Mouse (Mus musculus): ENCODE results near the gene 2610528J11Rik. TPM values are rescaled to one million over a fixed set of nuclear protein-coding genes. Genes with fewer than 3 reads are reported as not detected.
"Not testable (repeated sequence)": the region's sequence is repeated elsewhere in the genome, so short reads cannot be mapped to it uniquely, and the experiment has no call there.

Gene 2610528J11Rik
- polyA plus RNA-seq, 1 experiment, result not detected

DNA sequence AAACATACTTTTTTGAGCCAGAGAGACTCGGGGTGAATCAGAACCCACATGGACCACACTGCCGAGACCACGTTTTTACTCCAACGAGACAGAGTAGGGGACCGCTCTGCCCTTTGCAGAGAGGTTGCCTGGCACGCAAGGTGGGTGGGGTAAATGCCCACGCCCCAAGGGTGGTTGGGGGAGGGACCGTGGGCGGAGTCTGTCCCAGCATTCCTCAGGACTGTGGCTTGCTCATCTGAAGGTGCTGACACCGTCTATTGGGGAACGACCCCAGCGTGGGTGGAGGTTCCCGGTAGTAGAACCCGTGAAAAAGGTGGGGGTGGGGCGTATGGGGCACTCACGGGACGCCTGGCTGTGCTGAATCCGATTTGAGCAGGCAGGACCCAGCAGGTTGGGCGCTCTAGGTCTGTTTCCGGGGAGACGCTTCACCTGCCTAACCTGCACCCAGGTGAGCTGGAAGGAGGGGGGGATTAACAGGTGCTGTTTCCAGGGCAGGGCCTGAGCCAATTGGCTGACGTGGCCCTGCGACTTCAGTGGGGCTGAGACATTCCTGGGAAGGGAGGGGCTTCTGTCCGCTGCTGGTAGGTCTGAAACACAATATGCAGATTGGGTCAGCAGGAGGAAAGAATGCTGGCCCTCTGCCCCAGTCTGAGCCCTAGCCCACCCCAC, 16.9 kb downstream of the 2610528J11Rik start, which contains the start of gene Tmem125:
Gene Tmem125 (minus strand): TSS at position 453 of the 669 bp plus-strand sequence.
- peak; percentile 13 to 16 for DNase-seq
- TF ChIP-seq CTCF (IDR thresholded peaks at IDR 0.05; ENCODE audit: borderline replicate concordance, insufficient read depth, low read depth, low read length), result no peak
- Histone ChIP-seq H3K27ac (ENCODE audit: insufficient read depth, low read length) (peak within 1 kb of the TSS; percentile 76; the same call in 1 of the 2 replicates), H3K27me3 (ENCODE audit: control insufficient read depth, insufficient read depth, low read length) (no peaks in the 10 kb centered on the region), H3K4me3 (replicated peaks; ENCODE audit: insufficient read depth, low read depth, low read length) (peak within 1 kb of the TSS; percentile 14), H3K4me1 (ENCODE audit: control insufficient read depth, insufficient read depth, low read length) (peaks cover 6% of the 10 kb centered on the region; the same call in 1 of the 2 replicates)
- WGBS, result 2% methylated on average over 24 of the region's 24 CpGs

DNA sequence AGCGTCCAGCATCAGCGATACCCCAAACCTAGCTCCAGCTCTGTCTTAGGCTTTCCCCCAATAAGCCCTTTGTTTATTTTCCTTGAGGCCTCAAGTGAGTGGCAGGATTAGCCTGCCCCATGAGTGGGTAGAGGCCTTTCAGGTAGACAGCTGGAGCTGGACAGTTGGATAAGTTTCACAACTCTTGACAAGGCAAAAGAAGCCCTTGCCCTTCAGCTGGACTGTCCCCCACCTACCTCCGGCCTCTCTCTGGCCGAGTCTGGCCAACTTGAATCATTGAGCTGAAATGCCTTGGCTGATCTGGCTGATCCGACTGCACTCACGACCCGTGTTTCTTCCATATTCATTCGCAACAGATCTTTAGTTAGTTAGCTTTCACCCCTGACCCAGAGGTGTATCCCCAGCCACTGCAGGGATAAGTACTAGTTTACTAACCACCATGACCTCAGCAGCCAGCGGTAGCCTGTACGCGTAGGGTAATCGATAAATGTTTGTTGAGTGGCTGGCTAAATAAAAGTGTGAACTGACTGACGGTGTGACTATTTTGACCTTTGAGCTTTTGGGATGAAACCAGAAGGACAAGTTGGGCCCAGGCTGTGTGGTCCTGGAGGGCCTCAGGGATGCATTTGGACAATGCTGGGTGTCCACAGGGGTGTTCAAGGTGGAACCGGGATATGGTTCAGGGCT, 17.8 kb downstream of the 2610528J11Rik start:
- Histone ChIP-seq H3K4me1 (ENCODE audit: control insufficient read depth, insufficient read depth, low read length) (peaks cover 6% of the 10 kb centered on the region; the same call in 1 of the 2 replicates), H3K4me3 (replicated peaks; ENCODE audit: insufficient read depth, low read depth, low read length) (no peak overlapping the region), H3K27ac (ENCODE audit: insufficient read depth, low read length) (no peak overlapping the region), H3K27me3 (ENCODE audit: control insufficient read depth, insufficient read depth, low read length) (no peaks in the 10 kb centered on the region)
- 80% methylated on average over 14 of the region's 14 CpGs for WGBS
- no peak for TF ChIP-seq CTCF (IDR thresholded peaks at IDR 0.05; ENCODE audit: borderline replicate concordance, insufficient read depth, low read depth, low read length)
- no peak for TF ChIP-seq POLR2A (IDR thresholded peaks at IDR 0.05; ENCODE audit: borderline replicate concordance, insufficient read depth, low read length)
- DNase-seq, result no peak

DNA sequence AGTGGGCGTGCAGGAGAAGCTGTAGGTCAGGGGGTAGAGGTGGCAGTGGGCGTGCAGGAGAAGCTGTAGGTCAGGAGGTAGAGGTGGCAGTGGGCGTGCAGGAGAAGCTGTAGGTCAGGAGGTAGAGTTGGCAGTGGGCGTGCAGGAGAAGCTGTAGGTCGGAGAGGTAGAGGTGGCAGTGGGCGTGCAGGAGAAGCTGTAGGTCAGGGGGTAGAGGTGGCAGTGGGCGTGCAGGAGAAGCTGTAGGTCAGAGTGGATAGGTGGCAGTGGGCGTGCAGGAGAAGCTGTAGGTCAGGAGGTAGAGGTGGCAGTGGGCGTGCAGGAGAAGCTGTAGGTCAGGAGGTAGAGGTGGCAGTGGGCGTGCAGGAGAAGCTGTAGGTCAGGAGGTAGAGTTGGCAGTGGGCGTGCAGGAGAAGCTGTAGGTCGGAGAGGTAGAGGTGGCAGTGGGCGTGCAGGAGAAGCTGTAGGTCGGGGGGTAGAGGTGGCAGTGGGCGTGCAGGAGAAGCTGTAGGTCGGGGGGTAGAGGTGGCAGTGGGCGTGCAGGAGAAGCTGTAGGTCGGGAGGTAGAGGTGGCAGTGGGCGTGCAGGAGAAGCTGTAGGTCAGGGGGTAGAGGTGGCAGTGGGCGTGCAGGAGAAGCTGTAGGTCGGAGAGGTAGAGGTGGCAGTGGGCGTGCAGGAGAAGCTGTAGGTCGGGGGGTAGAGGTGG, 20.8 kb downstream of the 2610528J11Rik start:
- H3K4me3 ChIP-seq (replicated peaks; ENCODE audit: insufficient read depth, low read depth, low read length); H3K4me1 ChIP-seq (ENCODE audit: control insufficient read depth, insufficient read depth, low read length); H3K27ac ChIP-seq (ENCODE audit: insufficient read depth, low read length); H3K27me3 ChIP-seq (ENCODE audit: control insufficient read depth, insufficient read depth, low read length): not testable (repeated sequence)
- DNase-seq, result peak; percentile 50 to 62
- WGBS, result 91% methylated on average over 23 of the region's 23 CpGs

DNA sequence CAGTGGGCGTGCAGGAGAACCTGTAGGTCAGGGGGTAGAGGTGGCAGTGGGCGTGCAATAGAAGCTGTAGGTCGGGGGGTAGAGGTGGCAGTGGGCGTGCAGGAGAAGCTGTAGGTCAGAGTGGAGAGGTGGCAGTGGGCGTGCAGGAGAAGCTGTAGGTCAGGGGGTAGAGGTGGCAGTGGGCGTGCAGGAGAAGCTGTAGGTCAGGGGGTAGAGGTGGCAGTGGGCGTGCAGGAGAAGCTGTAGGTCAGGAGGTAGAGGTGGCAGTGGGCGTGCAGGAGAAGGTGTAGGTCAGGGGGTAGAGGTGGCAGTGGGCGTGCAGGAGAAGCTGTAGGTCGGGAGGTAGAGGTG, 21.3 kb downstream of the 2610528J11Rik start:
- not testable (repeated sequence) for H3K27ac ChIP-seq (ENCODE audit: insufficient read depth, low read length); H3K4me1 ChIP-seq (ENCODE audit: control insufficient read depth, insufficient read depth, low read length); H3K27me3 ChIP-seq (ENCODE audit: control insufficient read depth, insufficient read depth, low read length); H3K4me3 ChIP-seq (replicated peaks; ENCODE audit: insufficient read depth, low read depth, low read length)
- 87% methylated on average over 10 of the region's 10 CpGs for WGBS
- DNase-seq, result peak in 1 of 2 experiments; percentile 19

DNA sequence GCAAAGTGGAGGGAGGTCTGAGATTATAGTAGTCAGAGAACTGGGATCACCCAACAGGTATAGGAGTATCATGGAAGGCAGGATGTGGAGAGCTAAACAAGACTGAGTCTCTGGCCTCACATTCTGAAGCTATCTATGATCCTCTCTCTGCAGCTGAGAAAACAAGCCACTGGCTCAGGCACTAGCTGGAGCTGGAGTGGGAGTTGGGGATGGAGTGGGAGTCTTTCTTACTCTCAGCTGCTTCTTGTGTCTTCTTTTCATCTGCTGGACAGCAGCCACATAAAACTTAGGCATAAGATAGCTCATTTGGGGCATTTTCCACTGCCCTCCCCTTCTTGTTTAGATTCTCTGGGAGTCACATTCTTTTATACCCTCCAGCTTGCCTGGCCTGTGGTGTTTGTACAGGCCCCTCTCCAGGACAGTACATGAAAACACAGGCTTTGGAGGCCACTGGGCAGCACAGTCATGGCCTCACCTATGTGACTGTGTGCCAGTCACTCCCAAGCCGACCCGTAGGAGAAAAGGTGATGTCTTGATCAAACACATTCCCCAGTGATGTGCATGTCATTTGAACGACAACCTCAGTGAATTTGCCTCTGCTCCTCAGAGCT, 26.3 kb downstream of the 2610528J11Rik start:
- H3K4me1 ChIP-seq (ENCODE audit: control insufficient read depth, insufficient read depth, low read length), result no peaks in the 10 kb centered on the region
- H3K27me3 ChIP-seq (ENCODE audit: control insufficient read depth, insufficient read depth, low read length), result no peaks in the 10 kb centered on the region
- H3K27ac ChIP-seq (ENCODE audit: insufficient read depth, low read length), result no peak overlapping the region
- WGBS, result 86% methylated on average over 3 of the region's 3 CpGs
- H3K4me3 ChIP-seq (replicated peaks; ENCODE audit: insufficient read depth, low read depth, low read length), result no peak overlapping the region
- TF ChIP-seq POLR2A (IDR thresholded peaks at IDR 0.05; ENCODE audit: borderline replicate concordance, insufficient read depth, low read length) (no peak), CTCF (IDR thresholded peaks at IDR 0.05; ENCODE audit: borderline replicate concordance, insufficient read depth, low read depth, low read length) (no peak)
- no peak for DNase-seq

DNA sequence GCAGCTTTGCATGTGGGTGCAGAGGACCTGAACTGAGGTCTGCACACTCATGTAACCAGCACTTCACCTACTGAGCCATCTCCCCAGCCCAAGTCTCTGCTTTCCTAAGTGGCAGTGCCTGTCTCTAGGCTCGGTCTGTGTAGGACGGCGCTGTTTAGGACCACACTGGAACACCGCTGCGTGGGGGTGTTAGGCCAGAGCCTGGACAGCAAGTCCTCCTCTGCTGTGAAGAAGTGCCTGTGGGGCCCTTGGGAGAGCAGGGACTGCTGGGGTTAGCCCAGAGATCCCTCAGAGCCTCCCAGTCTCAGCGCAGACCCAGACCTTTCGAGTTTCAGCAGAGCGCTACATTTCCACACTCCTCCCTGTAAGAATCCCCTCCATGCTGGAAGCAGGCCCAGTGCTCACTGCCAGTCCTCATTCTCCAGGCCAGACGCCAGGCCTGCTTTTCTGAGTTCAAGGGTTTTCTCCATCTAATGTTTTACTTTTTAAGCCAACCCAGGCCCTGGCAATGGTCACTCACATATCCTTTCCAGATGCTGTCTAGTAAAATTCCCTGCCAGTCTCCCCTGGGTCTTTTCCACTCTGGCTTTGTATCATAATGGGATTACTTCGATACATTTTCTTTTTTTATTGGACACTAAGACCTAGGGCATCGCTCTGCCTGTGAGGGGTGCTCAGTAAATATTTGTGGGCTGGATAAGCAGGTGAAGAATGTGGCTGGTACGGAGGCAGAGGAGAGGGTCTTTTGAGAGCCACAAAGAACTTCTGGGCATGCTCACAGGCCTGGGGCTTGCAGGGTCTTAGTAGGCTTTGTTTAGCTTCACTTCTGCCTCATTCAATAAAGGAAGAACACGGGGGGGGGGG, 37.5 kb downstream of the 2610528J11Rik start:
- H3K27me3 ChIP-seq (ENCODE audit: control insufficient read depth, insufficient read depth, low read length), result no peaks in the 10 kb centered on the region
- 35% methylated on average over 13 of the region's 13 CpGs for WGBS
- TF ChIP-seq CTCF (IDR thresholded peaks at IDR 0.05; ENCODE audit: borderline replicate concordance, insufficient read depth, low read depth, low read length), result no peak
- TF ChIP-seq POLR2A (IDR thresholded peaks at IDR 0.05; ENCODE audit: borderline replicate concordance, insufficient read depth, low read length), result no peak
- no peak overlapping the region for H3K27ac ChIP-seq (ENCODE audit: insufficient read depth, low read length)
- DNase-seq, result no peak
- no peak overlapping the region for H3K4me3 ChIP-seq (replicated peaks; ENCODE audit: insufficient read depth, low read depth, low read length)
- no peaks in the 10 kb centered on the region for H3K4me1 ChIP-seq (ENCODE audit: control insufficient read depth, insufficient read depth, low read length)

DNA sequence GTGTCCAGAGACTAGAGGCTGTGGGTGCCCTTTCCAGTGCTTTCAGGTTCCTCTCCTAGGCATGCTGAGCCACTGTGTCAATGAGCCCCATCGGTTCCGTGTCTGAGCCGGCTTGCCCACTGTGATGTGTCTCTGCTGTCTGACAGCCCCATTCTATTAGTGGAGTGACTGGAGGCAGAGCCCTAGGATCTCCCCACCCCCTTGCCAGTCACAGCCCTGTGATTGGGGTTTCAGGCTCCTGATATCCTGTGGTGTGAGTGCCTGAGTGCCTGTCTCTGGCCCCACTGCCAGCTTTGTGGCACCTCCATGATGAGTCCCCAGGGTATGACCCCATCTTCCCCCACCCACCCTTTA, 38.1 kb downstream of the 2610528J11Rik start:
- TF ChIP-seq POLR2A (IDR thresholded peaks at IDR 0.05; ENCODE audit: borderline replicate concordance, insufficient read depth, low read length) (no peak), CTCF (IDR thresholded peaks at IDR 0.05; ENCODE audit: borderline replicate concordance, insufficient read depth, low read depth, low read length) (no peak)
- no peak for DNase-seq
- Histone ChIP-seq H3K27me3 (ENCODE audit: control insufficient read depth, insufficient read depth, low read length) (no peaks in the 10 kb centered on the region), H3K4me3 (replicated peaks; ENCODE audit: insufficient read depth, low read depth, low read length) (no peak overlapping the region), H3K27ac (ENCODE audit: insufficient read depth, low read length) (no peak overlapping the region), H3K4me1 (ENCODE audit: control insufficient read depth, insufficient read depth, low read length) (no peaks in the 10 kb centered on the region)
- 20% methylated on average over 3 of the region's 3 CpGs for WGBS

Measured in cerebellum, adult 2 months (tissue).